Mouse (Mus musculus) lung, embryonic 16.5 days (tissue): ENCODE data around the gene Dnah1. TPM values are rescaled to one million over a fixed set of nuclear protein-coding genes. Genes with fewer than 3 reads are reported as not detected.

Experiments
- ATAC-seq: fragments of 200-750 bp; cut with Nextera tagmentation; 2 replicates; pipeline ENCODE4 v1.8.0; 2017; ENCODE audit warnings: low read depth, mild to moderate bottlenecking, moderate library complexity
- H3K27ac ChIP-seq: fragments of 300-500 bp; sonication (generic); 2 replicates; pipeline ENCODE4 v1.5.1; 2014; ENCODE audit warnings: mild to moderate bottlenecking, control low read depth, low read length
- H3K27me3 ChIP-seq: fragments of 300-500 bp; sonication (generic); 2 replicates; pipeline ENCODE4 v1.6.1; 2014; ENCODE audit warnings: low read depth, low read length, mixed read lengths; ENCODE audit not compliant: control insufficient read depth, insufficient read depth
- H3K36me3 ChIP-seq: fragments of 300-500 bp; sonication (generic); 2 replicates; pipeline ENCODE4 v1.6.1; 2014; ENCODE audit warnings: low read length; ENCODE audit not compliant: control insufficient read depth, insufficient read depth
- H3K4me1 ChIP-seq: fragments of 300-500 bp; sonication (generic); replicated peaks from 2 replicates; pipeline ENCODE4 v1.6.1; 2014; ENCODE audit warnings: low read length, mixed read lengths; ENCODE audit not compliant: control insufficient read depth, insufficient read depth
- H3K4me2 ChIP-seq: fragments of 300-500 bp; sonication (generic); 2 replicates; pipeline ENCODE4 v1.6.1; 2014; ENCODE audit warnings: low read depth, low read length, control low read depth
- H3K4me3 ChIP-seq: fragments of 300-500 bp; sonication (generic); 2 replicates; pipeline ENCODE4 v1.5.1; 2014; ENCODE audit warnings: mild to moderate bottlenecking, low read length, control low read depth
- H3K9ac ChIP-seq: fragments of 300-500 bp; sonication (generic); 2 replicates; pipeline ENCODE4 v1.6.1; 2014; ENCODE audit warnings: low read length, control low read depth
- H3K9me3 ChIP-seq: fragments of 300-500 bp; sonication (generic); 2 replicates; pipeline ENCODE4 v1.6.1; 2016; ENCODE audit warnings: low read length; ENCODE audit not compliant: control insufficient read depth
- WGBS: fragments of 180-500 bp; shearing (Covaris S2); extraction: QIAGEN DNeasy Blood & Tissue Kit; methylation state at CpG from one replicate; pipeline ENCODE4 v1.1.7; 2014; 5-methylcytosine and 5-hydroxymethylcytosine counted together
- polyA plus RNA-seq: library from polyadenylated mRNA; unstranded; fragments of >200 nt; fragmentation: Nextera tagmentation; extraction: Ambion mirVana; gene quantifications from 2 replicates; pipeline ENCODE4 v1.2.1, GENCODE M21; 2015

Dnah1 gene
- polyA plus RNA-seq, 1 experiment from 2014 or later = 2.7 TPM

GRCm38 (mm10) chr14:31271121-31271520, 52.6 kb downstream of the Dnah1 start:
- H3K27me3 ChIP-seq = no peaks in the 10 kb centered on the region
- no peak overlapping the region for H3K4me2 ChIP-seq
- H3K36me3 ChIP-seq = no peaks in the 10 kb centered on the region
- peaks cover 5% of the 10 kb centered on the region for H3K4me1 ChIP-seq
- no peak overlapping the region for H3K27ac ChIP-seq
- H3K4me3 ChIP-seq = no peak overlapping the region
- no peak overlapping the region for H3K9ac ChIP-seq
- no peak for ATAC-seq
- H3K9me3 ChIP-seq = no peaks in the 10 kb centered on the region
- 85% methylated on average over 6 of the region's 6 CpGs for WGBS

- H3K27me3 ChIP-seq = no peaks in the 10 kb centered on the region
- H3K4me1 ChIP-seq = peaks cover 5% of the 10 kb centered on the region
- 12% methylated on average over 28 of the region's 28 CpGs for WGBS
- H3K9ac ChIP-seq = peak overlapping the region; percentile 61
- H3K4me3 ChIP-seq = peak overlapping the region; percentile 44
- no peaks in the 10 kb centered on the region for H3K36me3 ChIP-seq
- peak; percentile 89 for ATAC-seq
- H3K4me2 ChIP-seq = peak overlapping the region; percentile 67
- no peaks in the 10 kb centered on the region for H3K9me3 ChIP-seq
- H3K27ac ChIP-seq = no peak overlapping the region
These were observed 54.1 kb downstream of the Dnah1 start for GRCm38 (mm10) chr14:31269456-31270100.

DNA sequence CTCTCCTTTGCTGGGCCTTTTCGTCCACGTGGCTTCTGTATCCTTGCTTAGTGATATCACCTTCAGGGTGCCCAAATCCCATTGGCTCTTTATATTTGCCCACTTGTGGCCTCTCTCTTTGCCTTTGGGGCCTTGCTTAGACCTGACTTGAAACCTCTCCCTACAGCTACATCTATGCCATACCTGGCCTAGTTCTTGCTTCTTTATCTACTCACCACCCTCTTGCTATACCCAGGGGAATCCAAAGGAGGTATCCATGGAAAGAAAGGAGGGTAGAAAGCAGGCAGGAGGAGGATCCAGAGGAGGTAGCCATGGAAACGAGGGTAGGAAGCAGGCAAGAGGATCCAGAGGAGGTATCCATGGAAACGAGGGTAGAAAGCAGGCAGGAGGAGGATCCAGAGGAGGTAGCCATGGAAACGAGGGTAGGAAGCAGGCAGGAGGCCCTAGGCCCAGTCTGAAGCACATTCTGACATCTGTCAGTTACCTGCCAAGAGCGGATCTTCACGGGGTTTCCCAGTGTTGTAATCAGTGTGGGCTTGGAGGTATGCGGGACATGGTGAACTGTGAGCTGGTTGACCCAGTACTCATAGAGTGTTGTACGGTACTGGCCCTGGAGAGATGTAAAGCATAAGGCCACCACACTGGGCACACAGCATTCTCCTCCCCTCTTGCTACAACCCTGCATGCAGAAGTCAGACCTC, 55.2 kb downstream of the Dnah1 start:
- 61% methylated on average over 9 of the region's 9 CpGs for WGBS
- no peak overlapping the region for H3K4me2 ChIP-seq
- no peaks in the 10 kb centered on the region for H3K9me3 ChIP-seq
- no peak overlapping the region for H3K4me3 ChIP-seq
- H3K27ac ChIP-seq = no peak overlapping the region
- peaks cover 5% of the 10 kb centered on the region for H3K4me1 ChIP-seq
- no peak overlapping the region; the same call in 1 of the 2 replicates for H3K9ac ChIP-seq
- H3K36me3 ChIP-seq = no peaks in the 10 kb centered on the region
- no peak for ATAC-seq
- H3K27me3 ChIP-seq = no peaks in the 10 kb centered on the region

- WGBS = 83% methylated on average over 11 of the region's 11 CpGs
These were observed 56.0 kb downstream of the Dnah1 start for GRCm38 (mm10) chr14:31267649-31268048.

DNA sequence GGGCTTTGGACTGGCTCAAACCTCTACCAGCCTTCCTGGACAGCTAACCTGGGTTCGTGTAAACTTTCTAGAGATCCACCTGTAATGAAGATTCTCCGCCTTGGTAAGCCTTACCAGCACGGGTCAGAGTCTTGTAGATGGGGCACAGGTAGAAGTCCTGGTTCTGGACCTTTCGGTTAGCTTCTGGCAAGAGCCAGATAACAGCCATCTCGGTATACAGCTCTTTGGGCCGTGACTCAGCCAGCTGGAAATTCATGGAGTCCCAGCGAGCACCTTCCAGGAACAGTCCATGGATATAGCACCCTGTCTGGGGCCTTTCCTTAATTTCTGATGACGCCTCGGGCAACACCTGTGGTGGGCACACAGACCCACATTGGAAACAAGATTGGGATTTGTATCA, 62.8 kb downstream of the Dnah1 start:
- ATAC-seq = no peak
- H3K27ac ChIP-seq = no peak overlapping the region
- no peak overlapping the region for H3K4me2 ChIP-seq
- 90% methylated on average over 9 of the region's 9 CpGs for WGBS
- H3K4me1 ChIP-seq = no peaks in the 10 kb centered on the region
- peaks cover 48% of the 10 kb centered on the region for H3K36me3 ChIP-seq
- H3K9ac ChIP-seq = no peak overlapping the region
- no peaks in the 10 kb centered on the region for H3K9me3 ChIP-seq
- H3K27me3 ChIP-seq = no peaks in the 10 kb centered on the region
- H3K4me3 ChIP-seq = no peak overlapping the region

More at GRCm38 (mm10) chr14:31267649-31268048, 56.0 kb downstream of the Dnah1 start:
- Histone ChIP-seq H3K4me3 (no peak overlapping the region), H3K9ac (no peak overlapping the region), H3K36me3 (no peaks in the 10 kb centered on the region), H3K27me3 (no peaks in the 10 kb centered on the region), H3K9me3 (no peaks in the 10 kb centered on the region), H3K27ac (no peak overlapping the region), H3K4me1 (peaks cover 5% of the 10 kb centered on the region), H3K4me2 (no peak overlapping the region)
- no peak for ATAC-seq

DNA sequence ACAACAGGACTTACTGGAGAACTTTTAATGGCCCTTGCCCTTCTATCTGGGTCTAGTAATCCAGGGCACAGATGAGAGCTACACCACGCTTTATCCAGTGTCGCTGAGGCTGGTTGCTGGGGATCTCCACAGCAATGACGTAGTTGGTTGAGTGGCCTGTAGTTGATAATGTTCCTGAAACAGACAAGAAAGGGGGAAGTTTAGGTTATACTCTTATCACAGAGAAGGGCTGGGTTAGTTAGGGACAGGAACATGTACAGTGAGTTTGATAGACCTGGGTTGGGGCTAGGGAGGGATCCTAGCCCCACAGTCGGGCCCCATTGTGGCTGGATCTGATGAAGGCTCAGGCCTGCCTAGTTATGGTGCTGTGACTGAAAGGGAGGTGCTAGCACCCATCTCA, 63.3 kb downstream of the Dnah1 start:
- no peaks in the 10 kb centered on the region for H3K27me3 ChIP-seq
- H3K9ac ChIP-seq = no peak overlapping the region
- H3K4me1 ChIP-seq = no peaks in the 10 kb centered on the region
- 94% methylated on average over 4 of the region's 4 CpGs for WGBS
- H3K9me3 ChIP-seq = no peaks in the 10 kb centered on the region
- H3K36me3 ChIP-seq = peaks cover 54% of the 10 kb centered on the region
- H3K4me2 ChIP-seq = no peak overlapping the region
- H3K4me3 ChIP-seq = no peak overlapping the region
- H3K27ac ChIP-seq = no peak overlapping the region
- no peak for ATAC-seq

- H3K4me2 ChIP-seq = no peak overlapping the region
- 95% methylated on average over 14 of the region's 14 CpGs for WGBS
- no peak overlapping the region for H3K4me3 ChIP-seq
- H3K9ac ChIP-seq = no peak overlapping the region
- no peaks in the 10 kb centered on the region for H3K27me3 ChIP-seq
- no peaks in the 10 kb centered on the region for H3K9me3 ChIP-seq
- no peaks in the 10 kb centered on the region for H3K4me1 ChIP-seq
- ATAC-seq = no peak
- no peak overlapping the region for H3K27ac ChIP-seq
- peaks cover 71% of the 10 kb centered on the region for H3K36me3 ChIP-seq
These were observed 65.1 kb downstream of the Dnah1 start for GRCm38 (mm10) chr14:31258476-31259050.

- Histone ChIP-seq H3K4me3 (peak overlapping the region; percentile 99), H3K4me2 (peak overlapping the region; percentile 88), H3K27ac (no peak overlapping the region), H3K4me1 (peaks cover 15% of the 10 kb centered on the region), H3K9me3 (no peaks in the 10 kb centered on the region), H3K36me3 (peaks cover 34% of the 10 kb centered on the region), H3K9ac (peak overlapping the region; percentile 99), H3K27me3 (no peaks in the 10 kb centered on the region)
- no peak for ATAC-seq
- WGBS = 89% methylated on average over 5 of the region's 5 CpGs
These were observed 71.6 kb downstream of the Dnah1 start for GRCm38 (mm10) chr14:31252091-31252490.

- no peak; the same call in 1 of the 2 replicates for ATAC-seq
These were observed 72.1 kb downstream of the Dnah1 start for GRCm38 (mm10) chr14:31251626-31252025.

More at GRCm38 (mm10) chr14:31251626-31252025, 72.1 kb downstream of the Dnah1 start:
- Histone ChIP-seq H3K27me3 (no peaks in the 10 kb centered on the region), H3K27ac (peak overlapping the region; percentile 62), H3K36me3 (peaks cover 30% of the 10 kb centered on the region), H3K9me3 (no peaks in the 10 kb centered on the region), H3K9ac (peak overlapping the region; percentile 99), H3K4me3 (peak overlapping the region; percentile 99), H3K4me1 (peaks cover 15% of the 10 kb centered on the region), H3K4me2 (peak overlapping the region; percentile 88)
- WGBS = under 1% methylated on average over 15 of the region's 18 CpGs
